Mouse (Mus musculus): Measurements from ENCODE around the gene Ranbp9. TPM values are rescaled to one million over a fixed set of nuclear protein-coding genes. Genes with fewer than 3 reads are reported as not detected.

The Ranbp9 gene
- polyA plus RNA-seq, 1 experiment = 15.7 TPM

GRCm38 (mm10) chr13:43360534-43360933 lies 120.5 kb downstream of the Ranbp9 start:
- WGBS = 70% methylated on average over 6 of the region's 6 CpGs
- DNase-seq (ENCODE audit: low read depth in 1 of 2, low spot score in 2 of 2) = no peak
- Histone ChIP-seq H3K27ac (ENCODE audit: insufficient read depth, low read length) (no peak overlapping the region), H3K27me3 (ENCODE audit: control insufficient read depth, insufficient read depth, low read length) (no peaks in the 10 kb centered on the region), H3K4me1 (ENCODE audit: control insufficient read depth, insufficient read depth, insufficient read length) (no peaks in the 10 kb centered on the region), H3K36me3 (ENCODE audit: control insufficient read depth, insufficient read depth, low read length) (no peaks in the 10 kb centered on the region), H3K4me3 (ENCODE audit: extremely low read depth, insufficient read depth, insufficient read length) (no peak overlapping the region)
- TF ChIP-seq POLR2A (IDR thresholded peaks at IDR 0.05; ENCODE audit: low read depth, low read length) (no peak), CTCF (IDR thresholded peaks at IDR 0.05; ENCODE audit: extremely low read depth, insufficient read depth, insufficient read length, insufficient replicate concordance) (no peak)

GRCm38 (mm10) chr13:43356346-43357125 lies 124.5 kb downstream of the Ranbp9 start:
- DNase-seq (ENCODE audit: low read depth in 1 of 2, low spot score in 2 of 2) = no peak
- no peaks in the 10 kb centered on the region for H3K36me3 ChIP-seq (ENCODE audit: control insufficient read depth, insufficient read depth, low read length)
- no peak overlapping the region for H3K4me3 ChIP-seq (ENCODE audit: extremely low read depth, insufficient read depth, insufficient read length)
- no peak overlapping the region for H3K27ac ChIP-seq (ENCODE audit: insufficient read depth, low read length)
- no peaks in the 10 kb centered on the region for H3K4me1 ChIP-seq (ENCODE audit: control insufficient read depth, insufficient read depth, insufficient read length)
- no peaks in the 10 kb centered on the region for H3K27me3 ChIP-seq (ENCODE audit: control insufficient read depth, insufficient read depth, low read length)
- TF ChIP-seq POLR2A (IDR thresholded peaks at IDR 0.05; ENCODE audit: low read depth, low read length) = no peak
- TF ChIP-seq CTCF (IDR thresholded peaks at IDR 0.05; ENCODE audit: extremely low read depth, insufficient read depth, insufficient read length, insufficient replicate concordance) = no peak
- 92% methylated on average over 14 of the region's 14 CpGs for WGBS

- no peaks in the 10 kb centered on the region for H3K27me3 ChIP-seq (ENCODE audit: control insufficient read depth, insufficient read depth, low read length)
- DNase-seq (ENCODE audit: low read depth in 1 of 2, low spot score in 2 of 2) = no peak
- 87% methylated on average over 12 of the region's 12 CpGs for WGBS
- H3K4me1 ChIP-seq (ENCODE audit: control insufficient read depth, insufficient read depth, insufficient read length) = no peaks in the 10 kb centered on the region
- no peak for TF ChIP-seq POLR2A (IDR thresholded peaks at IDR 0.05; ENCODE audit: low read depth, low read length)
- no peak for TF ChIP-seq CTCF (IDR thresholded peaks at IDR 0.05; ENCODE audit: extremely low read depth, insufficient read depth, insufficient read length, insufficient replicate concordance)
- H3K4me3 ChIP-seq (ENCODE audit: extremely low read depth, insufficient read depth, insufficient read length) = no peak overlapping the region
- no peaks in the 10 kb centered on the region for H3K36me3 ChIP-seq (ENCODE audit: control insufficient read depth, insufficient read depth, low read length)
- H3K27ac ChIP-seq (ENCODE audit: insufficient read depth, low read length) = no peak overlapping the region
Observed at GRCm38 (mm10) chr13:43354362-43354761, 126.7 kb downstream of the Ranbp9 start.

GRCm38 (mm10) chr13:43353356-43353755 lies 127.7 kb downstream of the Ranbp9 start:
- 79% methylated on average over 4 of the region's 4 CpGs for WGBS
- Histone ChIP-seq H3K36me3 (ENCODE audit: control insufficient read depth, insufficient read depth, low read length) (no peaks in the 10 kb centered on the region), H3K4me1 (ENCODE audit: control insufficient read depth, insufficient read depth, insufficient read length) (no peaks in the 10 kb centered on the region), H3K27me3 (ENCODE audit: control insufficient read depth, insufficient read depth, low read length) (no peaks in the 10 kb centered on the region), H3K4me3 (ENCODE audit: extremely low read depth, insufficient read depth, insufficient read length) (no peak overlapping the region), H3K27ac (ENCODE audit: insufficient read depth, low read length) (no peak overlapping the region)
- TF ChIP-seq CTCF (IDR thresholded peaks at IDR 0.05; ENCODE audit: extremely low read depth, insufficient read depth, insufficient read length, insufficient replicate concordance) = no peak
- TF ChIP-seq POLR2A (IDR thresholded peaks at IDR 0.05; ENCODE audit: low read depth, low read length) = no peak
- no peak for DNase-seq (ENCODE audit: low read depth in 1 of 2, low spot score in 2 of 2)

Other genes with a start within 250 kb of the Ranbp9 start
- 2.8 and 3.5 TPM in 2 replicates for gene Gfod1, start 177.1 kb downstream of the Ranbp9 start, polyA plus RNA-seq (2012; rRNA removed)
- 3.1 and 3.3 TPM in 2 replicates for gene Sirt5, start 115.8 kb downstream of the Ranbp9 start, polyA plus RNA-seq (2012; rRNA removed)
- gene Nol7, start 82.9 kb downstream of the Ranbp9 start, polyA plus RNA-seq (2012; rRNA removed) = 62.1 and 83.8 TPM in 2 replicates
- 10.0 and 16.6 TPM in 2 replicates for gene Mcur1, start 78.9 kb upstream of the Ranbp9 start, polyA plus RNA-seq (2012; rRNA removed)
- gene Rnf182, start 134.4 kb upstream of the Ranbp9 start, polyA plus RNA-seq (2012; rRNA removed) = 0.02 TPM in 2 replicates